Mouse (Mus musculus): ENCODE data around the gene Cpne2.

Cpne2 gene

DNA sequence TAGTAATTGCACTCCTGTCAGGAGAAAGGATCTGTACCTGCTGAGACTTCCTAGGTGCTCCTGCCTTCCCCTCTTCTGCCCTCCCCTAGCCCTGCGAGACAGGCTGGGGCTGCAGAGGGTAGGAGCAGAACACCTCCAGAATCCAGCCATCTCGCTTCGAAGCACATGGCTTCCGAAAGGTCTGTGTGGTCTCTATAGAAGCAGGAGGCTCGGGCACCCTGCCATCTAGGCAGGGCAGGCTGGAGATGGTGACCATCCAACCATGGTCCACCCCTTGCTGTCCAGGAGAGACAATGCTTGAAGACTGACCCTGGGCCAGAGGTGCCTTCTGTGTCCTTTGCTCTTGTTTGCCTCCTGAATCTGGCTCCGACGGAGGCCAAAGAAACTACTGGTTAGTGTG, 2.8 kb downstream of the Cpne2 start:
- DNase-seq (ENCODE audit: low spot score in 2 of 2): no peak

DNA sequence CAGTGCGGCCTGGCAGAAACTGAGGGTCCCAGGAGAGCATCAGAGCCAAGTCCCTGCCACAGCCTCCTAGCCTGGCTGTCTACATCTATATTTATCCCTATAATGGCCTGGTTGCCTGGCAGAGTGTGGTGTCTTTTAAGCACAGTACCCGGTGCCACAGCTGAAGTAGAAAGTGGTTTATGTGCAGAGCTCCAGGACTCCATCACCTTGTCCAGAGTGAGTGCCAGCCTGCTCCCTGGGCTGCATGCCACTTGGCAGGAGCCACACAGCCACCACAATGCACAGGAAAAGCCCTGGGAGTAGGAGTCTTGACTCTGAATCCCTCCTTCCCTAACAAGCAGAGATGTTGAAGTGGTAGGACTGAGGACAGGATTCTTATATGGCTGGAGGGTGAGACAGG, 4.7 kb downstream of the Cpne2 start:
- no peak for DNase-seq (ENCODE audit: low spot score in 2 of 2)

- DNase-seq (ENCODE audit: low spot score in 2 of 2): no peak
Measured at GRCm38 (mm10) chr8:94540025-94540424, 7.2 kb downstream of the Cpne2 start.

- no peak for DNase-seq (ENCODE audit: low spot score in 2 of 2)
Measured at GRCm38 (mm10) chr8:94540889-94541795, 8.4 kb downstream of the Cpne2 start.

DNA sequence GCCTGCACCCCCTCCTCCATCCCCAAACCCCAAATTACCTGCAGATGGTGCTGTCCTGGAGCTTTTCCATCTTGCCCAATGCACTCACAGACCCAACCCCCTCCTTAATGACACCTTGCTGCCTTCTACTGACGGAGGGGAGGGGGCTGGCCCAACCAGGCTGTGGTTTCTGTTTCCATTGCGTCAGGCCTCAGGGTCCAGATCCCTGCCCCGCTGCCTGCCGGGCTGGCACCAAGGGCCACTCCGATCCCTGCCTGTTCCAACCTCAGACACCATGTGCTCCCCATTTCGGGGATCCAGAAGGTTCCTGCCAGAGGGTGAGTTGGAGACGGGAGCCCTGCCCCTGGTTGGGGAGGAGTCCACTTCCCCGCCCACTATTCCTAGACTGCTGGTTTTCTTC, 11.2 kb downstream of the Cpne2 start:
- DNase-seq (ENCODE audit: low spot score in 2 of 2): no peak

GRCm38 (mm10) chr8:94549041-94549440, 16.3 kb downstream of the Cpne2 start:
- DNase-seq (ENCODE audit: low spot score in 2 of 2): no peak

DNA sequence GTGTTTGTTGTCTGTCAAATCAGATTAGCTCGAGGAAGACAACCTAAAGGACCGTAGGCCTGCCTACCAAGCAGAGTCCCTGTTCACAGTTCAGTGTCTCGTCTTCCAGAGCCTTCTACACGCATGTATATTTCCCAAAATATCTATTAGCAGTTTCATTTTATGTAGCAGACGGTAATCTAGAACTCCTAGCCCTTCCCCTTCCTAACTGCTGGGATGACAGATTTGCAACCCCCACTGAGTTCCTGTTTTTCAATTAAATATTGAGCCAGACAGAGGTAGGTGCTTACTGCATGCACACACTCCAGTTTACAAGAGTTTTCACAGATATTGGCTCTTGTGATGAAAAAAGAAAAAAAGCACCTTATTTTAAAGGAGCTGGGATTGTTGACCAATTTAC, 16.7 kb downstream of the Cpne2 start:
- DNase-seq (ENCODE audit: low spot score in 2 of 2): no peak

DNA sequence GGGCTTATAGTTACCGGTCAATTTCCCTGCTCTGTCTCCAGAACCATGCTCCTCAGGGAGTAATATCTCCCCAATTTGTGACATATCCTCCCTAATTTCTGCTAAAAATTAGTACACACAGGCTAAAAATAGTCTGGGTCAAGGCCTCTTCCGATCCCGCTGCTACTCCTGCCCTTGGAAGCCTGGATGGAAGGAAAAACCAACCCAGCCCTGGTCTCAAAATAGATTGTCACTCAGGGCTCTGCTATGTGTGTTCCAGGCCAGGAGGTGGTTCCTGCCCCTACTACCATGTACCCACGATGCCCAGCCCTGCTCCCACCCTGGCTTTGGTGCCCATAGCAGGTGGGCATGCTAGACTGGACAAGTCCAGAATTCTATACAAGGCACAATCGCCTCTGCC, 17.2 kb downstream of the Cpne2 start:
- DNase-seq (ENCODE audit: low spot score in 2 of 2): no peak

GRCm38 (mm10) chr8:94551471-94552422, 19.0 kb downstream of the Cpne2 start:
- peak; percentile 40 to 69 for DNase-seq (ENCODE audit: low spot score in 2 of 2)

DNA sequence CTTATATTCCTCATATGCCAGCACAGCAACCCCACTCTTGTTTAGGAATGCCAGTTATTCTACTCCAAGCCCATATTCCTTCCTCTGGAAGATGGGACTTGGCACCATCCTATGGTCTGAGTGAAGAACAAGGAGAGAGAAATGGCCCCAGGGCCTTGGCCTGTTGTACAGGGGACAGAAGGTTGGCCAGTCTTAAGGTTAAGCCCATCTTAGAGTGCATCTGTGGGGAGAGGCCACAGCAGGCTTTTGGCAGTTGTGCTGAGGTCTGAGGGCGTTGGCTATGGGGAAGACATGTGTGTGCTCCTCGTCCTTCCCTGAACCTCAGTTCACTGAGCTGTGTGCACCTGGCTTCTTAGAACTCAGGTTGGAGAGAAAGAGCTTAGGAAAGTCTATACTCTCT, 19.9 kb downstream of the Cpne2 start:
- DNase-seq (ENCODE audit: low spot score in 2 of 2): no peak

DNA sequence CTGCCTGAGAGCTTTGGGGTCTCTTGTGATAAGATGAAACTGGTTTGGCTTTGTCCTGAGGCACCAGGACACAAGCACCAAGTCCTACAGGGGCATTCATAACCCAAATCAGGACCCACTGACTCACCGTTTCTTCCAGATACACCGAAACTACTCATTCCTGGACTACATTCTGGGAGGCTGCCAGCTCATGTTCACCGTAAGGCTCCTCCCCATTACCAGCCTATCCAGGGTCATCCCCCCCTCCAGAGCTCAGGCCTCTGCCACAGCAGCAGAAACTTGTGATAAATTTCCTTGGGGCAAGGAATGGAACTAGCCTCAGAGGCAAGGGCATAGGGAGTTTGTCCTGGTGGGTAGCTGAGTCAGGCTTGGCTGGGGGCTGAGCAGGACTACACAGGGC, 24.5 kb downstream of the Cpne2 start:
- no peak for DNase-seq (ENCODE audit: low spot score in 2 of 2)

- DNase-seq (ENCODE audit: low spot score in 2 of 2): peak in 1 of 2 experiments; percentile 42
Measured at GRCm38 (mm10) chr8:94561256-94561655, 28.5 kb downstream of the Cpne2 start.

GRCm38 (mm10) chr8:94564421-94564820, 31.6 kb downstream of the Cpne2 start:
- DNase-seq (ENCODE audit: low spot score in 2 of 2): no peak

- no peak for DNase-seq (ENCODE audit: low spot score in 2 of 2)
Measured at GRCm38 (mm10) chr8:94566033-94566432, 33.2 kb downstream of the Cpne2 start.

DNA sequence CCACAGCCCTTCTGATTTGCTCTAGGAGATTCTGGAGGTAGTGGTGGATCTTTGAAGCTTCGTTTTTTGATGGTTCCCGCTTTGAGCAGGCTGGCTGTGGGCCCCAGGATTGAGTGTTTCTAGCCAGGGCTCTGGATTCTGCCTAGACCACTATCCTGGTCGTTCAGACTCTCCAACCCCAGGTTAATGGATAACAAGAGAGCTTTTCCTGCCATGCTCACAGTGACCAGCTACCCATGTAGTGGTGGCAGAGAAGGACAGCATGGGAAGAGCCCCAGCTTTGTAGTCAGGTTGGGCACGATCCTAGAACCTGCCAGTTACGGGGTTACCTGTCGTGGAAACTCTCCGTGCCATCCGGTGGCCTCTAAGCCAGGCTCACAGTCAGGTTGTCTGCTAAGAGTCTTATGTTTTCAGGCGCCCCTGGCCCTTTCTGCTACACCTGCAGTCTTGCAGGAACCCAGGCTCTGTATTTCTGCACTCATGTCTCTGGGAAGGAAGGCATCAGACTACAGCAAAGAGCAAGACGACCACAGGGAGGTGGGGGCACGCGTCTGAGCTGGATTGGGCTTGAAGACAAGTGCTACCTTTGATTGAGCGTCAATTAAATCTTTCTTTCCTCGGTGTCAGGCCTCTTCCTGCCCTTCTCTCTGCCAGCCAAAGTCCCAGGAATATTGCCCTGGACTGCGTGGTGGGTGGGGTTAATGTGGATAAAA, 33.8 kb downstream of the Cpne2 start:
- no peak for DNase-seq (ENCODE audit: low spot score in 2 of 2)

GRCm38 (mm10) chr8:94567159-94567849, 34.5 kb downstream of the Cpne2 start:
- no peak for DNase-seq (ENCODE audit: low spot score in 2 of 2)

DNA sequence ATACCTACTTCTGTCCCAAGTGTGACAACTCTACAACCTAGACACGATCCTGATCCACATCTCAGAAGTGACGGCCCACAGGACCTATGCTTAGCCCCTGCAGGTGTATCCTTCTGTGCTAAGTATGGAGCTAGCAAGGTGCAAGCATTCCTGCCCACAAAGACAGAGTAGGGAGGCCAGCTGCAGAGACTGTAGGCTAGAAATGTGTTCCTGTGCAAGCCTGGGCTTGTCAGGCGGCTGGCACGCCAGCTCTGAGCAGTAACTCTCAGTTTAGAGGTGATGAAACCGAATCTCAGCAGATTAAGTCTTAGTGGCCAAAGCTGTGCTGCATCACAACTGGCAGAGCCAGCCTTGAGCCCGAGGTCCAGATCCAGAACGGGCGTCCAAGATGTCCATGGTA, 35.3 kb downstream of the Cpne2 start:
- DNase-seq (ENCODE audit: low spot score in 2 of 2): no peak

- no peak for DNase-seq (ENCODE audit: low spot score in 2 of 2)
Measured at GRCm38 (mm10) chr8:94569419-94569818, 36.6 kb downstream of the Cpne2 start.

DNA sequence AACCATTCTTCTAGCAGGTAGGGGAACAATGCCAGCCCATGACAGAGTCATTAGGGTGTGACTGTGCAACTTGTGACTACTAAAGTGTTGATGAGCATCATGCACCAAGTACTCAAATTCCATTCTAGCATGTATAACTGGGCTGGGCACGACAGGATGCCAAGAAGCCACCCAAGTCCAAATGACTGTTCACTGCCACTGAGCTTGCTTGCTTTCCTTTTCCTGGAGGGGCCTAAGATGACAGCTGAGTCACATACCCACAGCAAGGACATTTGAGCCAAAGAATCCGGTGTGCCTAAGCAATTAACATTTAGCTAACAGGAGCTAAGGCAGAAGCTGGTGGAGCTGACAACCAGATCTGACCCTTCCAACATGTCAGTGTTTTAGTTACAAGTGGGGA, 39.1 kb downstream of the Cpne2 start:
- DNase-seq (ENCODE audit: low spot score in 2 of 2): no peak

GRCm38 (mm10) chr8:94574159-94574907, 41.5 kb downstream of the Cpne2 start:
- DNase-seq (ENCODE audit: low spot score in 2 of 2): peak; percentile 61 to 80

- no peak for DNase-seq (ENCODE audit: low spot score in 2 of 2)
Measured at GRCm38 (mm10) chr8:94575148-94575547, 42.4 kb downstream of the Cpne2 start.
